Mouse (Mus musculus): ENCODE measurements around the gene Cryba1. TPM values are rescaled to one million over a fixed set of nuclear protein-coding genes. Genes with fewer than 3 reads are reported as not detected.

Cryba1 gene
- polyA plus RNA-seq, 1 experiment from 2014 or later: 0.20 TPM

Other genes starting within 250 kb of the Cryba1 start
- 23.3 and 30.4 TPM in 2 replicates for gene Ankrd13b, start 235.6 kb downstream of the Cryba1 start, polyA plus RNA-seq (2015; fragmentation: Nextera tagmentation; extraction: Ambion mirVana)
- 14.0 and 18.0 TPM in 2 replicates for gene Git1, start 231.7 kb downstream of the Cryba1 start, polyA plus RNA-seq (2015; fragmentation: Nextera tagmentation; extraction: Ambion mirVana)
- 2.2 and 2.9 TPM in 2 replicates for gene Abhd15, start 210.2 kb downstream of the Cryba1 start, polyA plus RNA-seq (2015; fragmentation: Nextera tagmentation; extraction: Ambion mirVana)
- 13.8 and 17.6 TPM in 2 replicates for gene Trp53i13, start 209.3 kb downstream of the Cryba1 start, polyA plus RNA-seq (2015; fragmentation: Nextera tagmentation; extraction: Ambion mirVana)
- 0.12 and 0.19 TPM in 2 replicates for gene Gm10392, start 206.1 kb downstream of the Cryba1 start, polyA plus RNA-seq (2015; fragmentation: Nextera tagmentation; extraction: Ambion mirVana)
- gene Taok1, start 117.5 kb downstream of the Cryba1 start, polyA plus RNA-seq (2015; fragmentation: Nextera tagmentation; extraction: Ambion mirVana): 18.7 and 19.6 TPM in 2 replicates
- gene Nufip2, start 39.1 kb downstream of the Cryba1 start, polyA plus RNA-seq (2015; fragmentation: Nextera tagmentation; extraction: Ambion mirVana): 3.2 TPM in 2 replicates
- 35.1 and 44.0 TPM in 2 replicates for gene Myo18a, start 38.0 kb upstream of the Cryba1 start, polyA plus RNA-seq (2015; fragmentation: Nextera tagmentation; extraction: Ambion mirVana)
- 1.6 and 1.7 TPM in 2 replicates for gene Gm10277, start 62.5 kb upstream of the Cryba1 start, polyA plus RNA-seq (2015; fragmentation: Nextera tagmentation; extraction: Ambion mirVana)
- gene Pipox, start 168.8 kb upstream of the Cryba1 start, polyA plus RNA-seq (2015; fragmentation: Nextera tagmentation; extraction: Ambion mirVana): 5.9 and 7.7 TPM in 2 replicates
- 132 and 156 TPM in 2 replicates for gene Sez6, start 205.5 kb upstream of the Cryba1 start, polyA plus RNA-seq (2015; fragmentation: Nextera tagmentation; extraction: Ambion mirVana)

Measured in hindbrain, embryonic 16.5 days (tissue).